Mouse (Mus musculus): ENCODE data around the gene Cdkl4. TPM values are rescaled to one million over a fixed set of nuclear protein-coding genes. Genes with fewer than 3 reads are reported as not detected.
"Not testable (repeated sequence)": the region's sequence is repeated elsewhere in the genome, so short reads cannot be mapped to it uniquely, and the experiment has no call there.

Gene Cdkl4
- polyA plus RNA-seq, 1 experiment from 2014 or later, result 3.9 TPM

- Histone ChIP-seq H3K4me3 (replicated peaks; ENCODE audit: low read length) (no peak overlapping the region), H3K4me1 (replicated peaks; ENCODE audit: control insufficient read depth, insufficient read depth, low read length) (no peaks in the 10 kb centered on the region), H3K9me3 (ENCODE audit: control insufficient read depth, low read length) (no peaks in the 10 kb centered on the region), H3K4me2 (ENCODE audit: low read length) (no peak overlapping the region), H3K9ac (replicated peaks; ENCODE audit: low read depth, low read length) (no peak overlapping the region), H3K36me3 (ENCODE audit: control insufficient read depth, insufficient read depth) (no peaks in the 10 kb centered on the region), H3K27ac (ENCODE audit: low read length) (0 out of 2 replicates have a peak overlapping the region, but pooled peaks have one; percentile 33), H3K27me3 (replicated peaks; ENCODE audit: control insufficient read depth, insufficient read depth, low read length) (no peaks in the 10 kb centered on the region)
- WGBS, result 58% methylated on average over 6 of the region's 6 CpGs
- ATAC-seq, result peak; percentile 63
Observed at GRCm38 (mm10) chr17:80535633-80536032, 42.0 kb downstream of the Cdkl4 start.

- H3K9me3 ChIP-seq (ENCODE audit: control insufficient read depth, low read length); H3K4me3 ChIP-seq (replicated peaks; ENCODE audit: low read length); H3K27me3 ChIP-seq (replicated peaks; ENCODE audit: control insufficient read depth, insufficient read depth, low read length); H3K36me3 ChIP-seq (ENCODE audit: control insufficient read depth, insufficient read depth); H3K4me2 ChIP-seq (ENCODE audit: low read length); H3K9ac ChIP-seq (replicated peaks; ENCODE audit: low read depth, low read length); H3K4me1 ChIP-seq (replicated peaks; ENCODE audit: control insufficient read depth, insufficient read depth, low read length); H3K27ac ChIP-seq (ENCODE audit: low read length); ATAC-seq: not testable (repeated sequence)
- WGBS, result 73% methylated on average over 2 of the region's 2 CpGs
Observed at GRCm38 (mm10) chr17:80531351-80531750, 46.3 kb downstream of the Cdkl4 start.

GRCm38 (mm10) chr17:80523231-80523630 is 54.4 kb downstream of the Cdkl4 start:
- H3K27ac ChIP-seq (ENCODE audit: low read length), result no peak overlapping the region
- H3K36me3 ChIP-seq (ENCODE audit: control insufficient read depth, insufficient read depth), result no peaks in the 10 kb centered on the region
- no peaks in the 10 kb centered on the region for H3K27me3 ChIP-seq (replicated peaks; ENCODE audit: control insufficient read depth, insufficient read depth, low read length)
- no peak overlapping the region for H3K9ac ChIP-seq (replicated peaks; ENCODE audit: low read depth, low read length)
- no peak overlapping the region for H3K4me2 ChIP-seq (ENCODE audit: low read length)
- no peaks in the 10 kb centered on the region for H3K4me1 ChIP-seq (replicated peaks; ENCODE audit: control insufficient read depth, insufficient read depth, low read length)
- no peak for ATAC-seq
- H3K9me3 ChIP-seq (ENCODE audit: control insufficient read depth, low read length), result no peaks in the 10 kb centered on the region
- WGBS, result 77% methylated on average over 3 of the region's 3 CpGs
- H3K4me3 ChIP-seq (replicated peaks; ENCODE audit: low read length), result no peak overlapping the region

GRCm38 (mm10) chr17:80522229-80522556 is 55.4 kb downstream of the Cdkl4 start:
- H3K4me2 ChIP-seq (ENCODE audit: low read length), result no peak overlapping the region
- no peaks in the 10 kb centered on the region for H3K36me3 ChIP-seq (ENCODE audit: control insufficient read depth, insufficient read depth)
- 29% methylated on average over 7 of the region's 7 CpGs for WGBS
- H3K4me3 ChIP-seq (replicated peaks; ENCODE audit: low read length), result no peak overlapping the region
- no peak overlapping the region for H3K27ac ChIP-seq (ENCODE audit: low read length)
- H3K9me3 ChIP-seq (ENCODE audit: control insufficient read depth, low read length), result no peaks in the 10 kb centered on the region
- H3K27me3 ChIP-seq (replicated peaks; ENCODE audit: control insufficient read depth, insufficient read depth, low read length), result no peaks in the 10 kb centered on the region
- no peak overlapping the region for H3K9ac ChIP-seq (replicated peaks; ENCODE audit: low read depth, low read length)
- no peak for ATAC-seq
- no peaks in the 10 kb centered on the region for H3K4me1 ChIP-seq (replicated peaks; ENCODE audit: control insufficient read depth, insufficient read depth, low read length)

GRCm38 (mm10) chr17:80521521-80522228 is 55.9 kb downstream of the Cdkl4 start:
- Histone ChIP-seq H3K9ac (replicated peaks; ENCODE audit: low read depth, low read length) (no peak overlapping the region), H3K4me1 (replicated peaks; ENCODE audit: control insufficient read depth, insufficient read depth, low read length) (no peaks in the 10 kb centered on the region), H3K4me2 (ENCODE audit: low read length) (no peak overlapping the region), H3K9me3 (ENCODE audit: control insufficient read depth, low read length) (no peaks in the 10 kb centered on the region), H3K36me3 (ENCODE audit: control insufficient read depth, insufficient read depth) (no peaks in the 10 kb centered on the region), H3K4me3 (replicated peaks; ENCODE audit: low read length) (no peak overlapping the region), H3K27me3 (replicated peaks; ENCODE audit: control insufficient read depth, insufficient read depth, low read length) (no peaks in the 10 kb centered on the region), H3K27ac (ENCODE audit: low read length) (no peak overlapping the region)
- ATAC-seq, result no peak
- 8% methylated on average over 4 of the region's 4 CpGs for WGBS

GRCm38 (mm10) chr17:80520537-80520936 is 57.1 kb downstream of the Cdkl4 start:
- Histone ChIP-seq H3K9me3 (ENCODE audit: control insufficient read depth, low read length) (no peaks in the 10 kb centered on the region), H3K4me1 (replicated peaks; ENCODE audit: control insufficient read depth, insufficient read depth, low read length) (no peaks in the 10 kb centered on the region), H3K36me3 (ENCODE audit: control insufficient read depth, insufficient read depth) (no peaks in the 10 kb centered on the region), H3K27me3 (replicated peaks; ENCODE audit: control insufficient read depth, insufficient read depth, low read length) (no peaks in the 10 kb centered on the region), H3K4me2 (ENCODE audit: low read length) (no peak overlapping the region), H3K27ac (ENCODE audit: low read length) (no peak overlapping the region), H3K9ac (replicated peaks; ENCODE audit: low read depth, low read length) (no peak overlapping the region), H3K4me3 (replicated peaks; ENCODE audit: low read length) (no peak overlapping the region)
- ATAC-seq, result no peak
- 78% methylated on average over 8 of the region's 8 CpGs for WGBS

GRCm38 (mm10) chr17:80518811-80519210 is 58.8 kb downstream of the Cdkl4 start:
- Histone ChIP-seq H3K9ac (replicated peaks; ENCODE audit: low read depth, low read length) (no peak overlapping the region), H3K4me3 (replicated peaks; ENCODE audit: low read length) (no peak overlapping the region), H3K36me3 (ENCODE audit: control insufficient read depth, insufficient read depth) (no peaks in the 10 kb centered on the region), H3K4me1 (replicated peaks; ENCODE audit: control insufficient read depth, insufficient read depth, low read length) (no peaks in the 10 kb centered on the region), H3K27ac (ENCODE audit: low read length) (no peak overlapping the region), H3K4me2 (ENCODE audit: low read length) (no peak overlapping the region), H3K27me3 (replicated peaks; ENCODE audit: control insufficient read depth, insufficient read depth, low read length) (no peaks in the 10 kb centered on the region), H3K9me3 (ENCODE audit: control insufficient read depth, low read length) (no peaks in the 10 kb centered on the region)
- WGBS, result 96% methylated on average over 12 of the region's 12 CpGs
- ATAC-seq, result no peak

- Histone ChIP-seq H3K4me3 (replicated peaks; ENCODE audit: low read length) (no peak overlapping the region), H3K4me2 (ENCODE audit: low read length) (no peak overlapping the region), H3K4me1 (replicated peaks; ENCODE audit: control insufficient read depth, insufficient read depth, low read length) (no peaks in the 10 kb centered on the region), H3K9ac (replicated peaks; ENCODE audit: low read depth, low read length) (no peak overlapping the region), H3K36me3 (ENCODE audit: control insufficient read depth, insufficient read depth) (no peaks in the 10 kb centered on the region), H3K27me3 (replicated peaks; ENCODE audit: control insufficient read depth, insufficient read depth, low read length) (no peaks in the 10 kb centered on the region), H3K27ac (ENCODE audit: low read length) (no peak overlapping the region), H3K9me3 (ENCODE audit: control insufficient read depth, low read length) (no peaks in the 10 kb centered on the region)
- 91% methylated on average over 9 of the region's 9 CpGs for WGBS
- no peak for ATAC-seq
Observed at GRCm38 (mm10) chr17:80517244-80517643, 60.4 kb downstream of the Cdkl4 start.

- WGBS, result 95% methylated on average over 9 of the region's 9 CpGs
- H3K36me3 ChIP-seq (ENCODE audit: control insufficient read depth, insufficient read depth), result no peaks in the 10 kb centered on the region
- no peak overlapping the region for H3K9ac ChIP-seq (replicated peaks; ENCODE audit: low read depth, low read length)
- H3K27ac ChIP-seq (ENCODE audit: low read length), result no peak overlapping the region
- no peak for ATAC-seq
- H3K4me3 ChIP-seq (replicated peaks; ENCODE audit: low read length), result no peak overlapping the region
- H3K4me2 ChIP-seq (ENCODE audit: low read length), result no peak overlapping the region
- no peaks in the 10 kb centered on the region for H3K9me3 ChIP-seq (ENCODE audit: control insufficient read depth, low read length)
- no peaks in the 10 kb centered on the region for H3K4me1 ChIP-seq (replicated peaks; ENCODE audit: control insufficient read depth, insufficient read depth, low read length)
- H3K27me3 ChIP-seq (replicated peaks; ENCODE audit: control insufficient read depth, insufficient read depth, low read length), result no peaks in the 10 kb centered on the region
Observed at GRCm38 (mm10) chr17:80515956-80516355, 61.7 kb downstream of the Cdkl4 start.

- no peak for ATAC-seq
- no peaks in the 10 kb centered on the region for H3K9me3 ChIP-seq (ENCODE audit: control insufficient read depth, low read length)
- H3K9ac ChIP-seq (replicated peaks; ENCODE audit: low read depth, low read length), result no peak overlapping the region
- WGBS, result 90% methylated on average over 7 of the region's 7 CpGs
- no peaks in the 10 kb centered on the region for H3K36me3 ChIP-seq (ENCODE audit: control insufficient read depth, insufficient read depth)
- H3K4me1 ChIP-seq (replicated peaks; ENCODE audit: control insufficient read depth, insufficient read depth, low read length), result no peaks in the 10 kb centered on the region
- H3K27ac ChIP-seq (ENCODE audit: low read length), result no peak overlapping the region
- no peak overlapping the region for H3K4me3 ChIP-seq (replicated peaks; ENCODE audit: low read length)
- H3K27me3 ChIP-seq (replicated peaks; ENCODE audit: control insufficient read depth, insufficient read depth, low read length), result no peaks in the 10 kb centered on the region
- H3K4me2 ChIP-seq (ENCODE audit: low read length), result no peak overlapping the region
Observed at GRCm38 (mm10) chr17:80515513-80515912, 62.1 kb downstream of the Cdkl4 start.

Data from forebrain, embryonic 16.5 days (tissue).